Mouse (Mus musculus): ENCODE measurements around the gene Cdkl5.

- no peak for TF ChIP-seq CTCF (IDR thresholded peaks at IDR 0.05; ENCODE audit: borderline replicate concordance, insufficient read depth, low read length)
- no peak for TF ChIP-seq POLR2A (IDR thresholded peaks at IDR 0.05; ENCODE audit: low read depth, low read length)
Measured at GRCm38 (mm10) chrX:160949583-160949982, 44.9 kb downstream of the Cdkl5 start.

Data from embryonic fibroblast, embryonic 13.5 days (primary cell).